In the genomic region with DNA sequence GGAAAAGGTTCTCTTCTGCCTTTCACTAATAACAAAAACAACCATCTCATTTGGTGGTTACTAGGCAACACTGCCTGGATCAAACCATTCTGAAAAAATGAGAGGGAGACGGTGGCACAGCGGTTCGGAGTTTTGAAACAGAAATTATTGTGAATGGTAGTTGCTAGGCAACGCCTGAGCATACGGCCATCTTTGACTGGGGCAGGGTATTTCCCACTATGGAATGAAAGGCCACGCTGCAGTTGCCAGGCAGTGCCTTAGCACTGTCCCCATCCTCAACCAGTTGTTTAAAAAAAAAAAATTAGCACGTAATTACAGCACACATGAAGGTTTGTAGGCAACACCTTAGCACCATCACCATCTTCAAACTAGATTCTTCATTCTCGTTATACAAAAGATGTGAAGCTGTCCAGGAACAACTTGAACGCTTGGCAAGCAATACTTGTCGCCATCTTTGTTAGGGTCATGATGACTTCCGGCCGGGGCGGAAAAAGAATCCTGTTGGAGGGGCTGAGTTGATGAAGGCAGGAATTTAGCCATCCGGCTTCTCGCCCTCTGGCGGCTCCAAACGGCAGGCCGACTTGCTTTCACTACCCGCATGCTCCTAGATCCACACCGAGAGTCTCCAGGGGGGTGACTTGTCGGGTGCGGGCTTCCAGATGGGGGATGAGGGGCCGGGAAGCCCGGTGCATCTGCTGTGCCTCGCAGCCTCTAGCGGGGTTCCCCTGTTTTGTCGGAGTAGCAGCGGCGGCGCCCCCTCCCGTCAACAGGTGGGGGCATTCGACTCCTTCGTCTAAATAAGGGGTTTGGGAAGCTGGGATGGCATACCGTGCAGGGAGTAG, we compare ENCODE assay signal across 8 mouse cellular contexts. TPM values are rescaled to one million over a fixed set of nuclear protein-coding genes. Genes with fewer than 3 reads are reported as not detected.
DNase-seq lines count a peak whose midpoint lies in the region; ATAC-seq and TF ChIP-seq lines count a peak whose summit lies in the region.

A gene (plus strand): TSS at position 487 of the 842 bp plus-strand sequence.

- no peaks in the 10 kb centered on the region for H3K27me3 ChIP-seq in heart, embryonic 12.5 days (replicated peaks)
- no peaks in the 10 kb centered on the region for H3K27me3 ChIP-seq in kidney, postnatal 0 days (ENCODE audit: insufficient read depth, low read length)
- no peaks in the 10 kb centered on the region for H3K27me3 ChIP-seq in liver, embryonic 11.5 days (replicated peaks; ENCODE audit: control insufficient read depth, insufficient read depth, low read length)
- H3K27me3 ChIP-seq in stomach, embryonic 14.5 days (ENCODE audit: control insufficient read depth, insufficient read depth, low read length), result no peaks in the 10 kb centered on the region

- DNase-seq in CD4-positive helper T cell, adult 2 months (ENCODE audit: low read depth, low spot score), result peak; percentile 98
- DNase-seq in brain, embryonic 18.5 days (ENCODE audit: low read depth, low spot score), result peak; percentile 97
- peak; percentile 97 for DNase-seq in kidney, postnatal 0 days (ENCODE audit: low spot score)
- DNase-seq in liver, embryonic 11.5 days (ENCODE audit: low spot score), result peak; percentile 84
- DNase-seq in naive thymus-derived CD4-positive, alpha-beta T cell, adult 2 months (ENCODE audit: low read depth), result peak; percentile 96

- no peaks in the 10 kb centered on the region for H3K9me3 ChIP-seq in heart, embryonic 12.5 days (replicated peaks)
- H3K9me3 ChIP-seq in kidney, postnatal 0 days (replicated peaks; ENCODE audit: low read length), result no peaks in the 10 kb centered on the region
- no peaks in the 10 kb centered on the region for H3K9me3 ChIP-seq in liver, embryonic 11.5 days (ENCODE audit: control insufficient read depth, low read length)
- H3K9me3 ChIP-seq in stomach, embryonic 14.5 days (ENCODE audit: control insufficient read depth, low read depth, low read length), result no peaks in the 10 kb centered on the region

- peak; percentile 78 for TF ChIP-seq CTCF in kidney, postnatal 0 days (IDR thresholded peaks at IDR 0.05; ENCODE audit: low read depth)

- H3K27ac ChIP-seq in heart, embryonic 12.5 days (ENCODE audit: poor library complexity, severe bottlenecking), result peak within 1 kb of the TSS; percentile 79
- H3K27ac ChIP-seq in kidney, postnatal 0 days, result peak within 1 kb of the TSS; percentile 81
- peak within 1 kb of the TSS; percentile 76 for H3K27ac ChIP-seq in liver, embryonic 11.5 days (ENCODE audit: low read depth, low read length)
- peak within 1 kb of the TSS; percentile 83 for H3K27ac ChIP-seq in stomach, embryonic 14.5 days (ENCODE audit: low read length)

- H3K9ac ChIP-seq in heart, embryonic 12.5 days, result peak within 1 kb of the TSS; percentile 78
- peak within 1 kb of the TSS; percentile 70 for H3K9ac ChIP-seq in kidney, postnatal 0 days (ENCODE audit: low read depth, low read length)
- peak within 1 kb of the TSS; percentile 83 for H3K9ac ChIP-seq in liver, embryonic 11.5 days (ENCODE audit: low read depth, low read length)
- peak within 1 kb of the TSS; percentile 78 for H3K9ac ChIP-seq in stomach, embryonic 14.5 days (replicated peaks; ENCODE audit: low read depth, low read length)

- H3K4me3 ChIP-seq in heart, embryonic 12.5 days, result peak within 1 kb of the TSS; percentile 65
- peak within 1 kb of the TSS; percentile 60 for H3K4me3 ChIP-seq in kidney, postnatal 0 days (replicated peaks; ENCODE audit: low read depth, low read length)
- peak within 1 kb of the TSS; percentile 76 for H3K4me3 ChIP-seq in liver, embryonic 11.5 days (ENCODE audit: low read depth, low read length)
- H3K4me3 ChIP-seq in stomach, embryonic 14.5 days (ENCODE audit: low read depth, low read length), result peak within 1 kb of the TSS; percentile 59

- peak; percentile 64 for ATAC-seq in erythroid progenitor cell, adult 5-6 weeks (replicated peaks; ENCODE audit: low FRiP score, poor library complexity, severe bottlenecking)
- ATAC-seq in heart, embryonic 12.5 days (ENCODE audit: insufficient number of reproducible peaks, low FRiP score), result peak; percentile 55
- peak; percentile 40 for ATAC-seq in kidney, postnatal 0 days (replicated peaks; ENCODE audit: low FRiP score, low read depth)
- ATAC-seq in liver, embryonic 11.5 days (replicated peaks; ENCODE audit: low FRiP score), result peak; percentile 46
- peak; percentile 44 for ATAC-seq in stomach, embryonic 14.5 days (ENCODE audit: insufficient number of reproducible peaks, insufficient read depth, low FRiP score, low read depth)

- 3% methylated on average over 34 of the region's 34 CpGs for WGBS in heart, embryonic 12.5 days
- 1% methylated on average over 34 of the region's 34 CpGs for WGBS in kidney, postnatal 0 days
- 2% methylated on average over 34 of the region's 34 CpGs for WGBS in liver, embryonic 11.5 days
- WGBS in stomach, embryonic 14.5 days, result 1% methylated on average over 34 of the region's 34 CpGs

- H3K4me1 ChIP-seq in heart, embryonic 12.5 days (replicated peaks), result peaks cover 36% of the 10 kb centered on the region
- H3K4me1 ChIP-seq in kidney, postnatal 0 days (replicated peaks; ENCODE audit: insufficient read depth, low read length), result peaks cover 24% of the 10 kb centered on the region
- peaks cover 38% of the 10 kb centered on the region for H3K4me1 ChIP-seq in liver, embryonic 11.5 days (replicated peaks; ENCODE audit: control insufficient read depth, insufficient read depth, low read length)
- peaks cover 33% of the 10 kb centered on the region for H3K4me1 ChIP-seq in stomach, embryonic 14.5 days (ENCODE audit: control insufficient read depth, insufficient read depth, low read length)

- peak within 1 kb of the TSS; percentile 77 for H3K4me2 ChIP-seq in heart, embryonic 12.5 days
- H3K4me2 ChIP-seq in kidney, postnatal 0 days (ENCODE audit: low read length), result peak within 1 kb of the TSS; percentile 61
- H3K4me2 ChIP-seq in liver, embryonic 11.5 days, result peak within 1 kb of the TSS; percentile 86
- H3K4me2 ChIP-seq in stomach, embryonic 14.5 days (replicated peaks; ENCODE audit: low read depth, low read length), result peak within 1 kb of the TSS; percentile 66

- H3K36me3 ChIP-seq in heart, embryonic 12.5 days, result peaks cover 25% of the 10 kb centered on the region
- no peaks in the 10 kb centered on the region for H3K36me3 ChIP-seq in kidney, postnatal 0 days (ENCODE audit: insufficient read depth, low read length)
- peaks cover 18% of the 10 kb centered on the region; the same call in 1 of the 2 replicates for H3K36me3 ChIP-seq in liver, embryonic 11.5 days (ENCODE audit: control insufficient read depth, insufficient read depth, low read length)
- peaks cover 11% of the 10 kb centered on the region; the same call in 1 of the 2 replicates for H3K36me3 ChIP-seq in stomach, embryonic 14.5 days (ENCODE audit: control insufficient read depth, insufficient read depth, low read length)

RNA-seq across cellular contexts. Expression of the gene that starts here (rescaled TPM):
- total RNA-seq in erythroid progenitor cell, adult 5-6 weeks (2015; ENCODE audit: low replicate concordance), result 2.5 and 6.5 TPM in 2 replicates
- total RNA-seq in erythroid progenitor cell, adult 5-6 weeks (2017; ENCODE audit: low replicate concordance), result 4.5 and 6.7 TPM in 2 replicates
- polyA plus RNA-seq in heart, embryonic 12.5 days (2016; fragmentation: Nextera tagmentation; extraction: Ambion mirVana), result 12.0 and 12.6 TPM in 2 replicates
- polyA plus RNA-seq in kidney, postnatal 0 days (2015; fragmentation: Nextera tagmentation; extraction: Ambion mirVana), result 19.9 and 21.1 TPM in 2 replicates
- polyA plus RNA-seq in liver, embryonic 11.5 days (2014; fragmentation: Nextera tagmentation; extraction: Ambion mirVana), result 15.5 and 17.6 TPM in 2 replicates
- 25.8 and 26.4 TPM in 2 replicates for polyA plus RNA-seq in stomach, embryonic 14.5 days (2014; fragmentation: Nextera tagmentation; extraction: Ambion mirVana)

Comparison
In these comparisons a context has a peak if more than half of its experiments do, and no peak if none do; other contexts are left out.
1. Peak in every context shown above with its lines: DNase-seq, ATAC-seq, H3K4me3 ChIP-seq and H3K27ac ChIP-seq.